Mouse (Mus musculus) left cerebral cortex, postnatal 36 days (tissue): ENCODE measurements around the gene Crip1. TPM values are rescaled to one million over a fixed set of nuclear protein-coding genes. Genes with fewer than 3 reads are reported as not detected.

Source experiments
- DNase-seq, 2 experiments: peaks; one replicate each; pipeline ENCODE4 v3.0.0; 2021 to 2022; ENCODE audit warnings: low spot score in 2 of 2, mixed read lengths in 1 of 2
- intact Hi-C: fragments of 180-260 bp; cut with DNase I; formaldehyde crosslinking; loops from one replicate; pipeline ENCODE4 v1.15.1; 2025
- total RNA-seq, 2 experiments: library from RNA; stranded (reverse); gene quantifications; 2 replicates each; pipeline ENCODE4 v1.2.3; 2021

The Crip1 gene
- total RNA-seq, 2 experiments from 2014 or later, result 12.9 to 14.2 TPM

DNA sequence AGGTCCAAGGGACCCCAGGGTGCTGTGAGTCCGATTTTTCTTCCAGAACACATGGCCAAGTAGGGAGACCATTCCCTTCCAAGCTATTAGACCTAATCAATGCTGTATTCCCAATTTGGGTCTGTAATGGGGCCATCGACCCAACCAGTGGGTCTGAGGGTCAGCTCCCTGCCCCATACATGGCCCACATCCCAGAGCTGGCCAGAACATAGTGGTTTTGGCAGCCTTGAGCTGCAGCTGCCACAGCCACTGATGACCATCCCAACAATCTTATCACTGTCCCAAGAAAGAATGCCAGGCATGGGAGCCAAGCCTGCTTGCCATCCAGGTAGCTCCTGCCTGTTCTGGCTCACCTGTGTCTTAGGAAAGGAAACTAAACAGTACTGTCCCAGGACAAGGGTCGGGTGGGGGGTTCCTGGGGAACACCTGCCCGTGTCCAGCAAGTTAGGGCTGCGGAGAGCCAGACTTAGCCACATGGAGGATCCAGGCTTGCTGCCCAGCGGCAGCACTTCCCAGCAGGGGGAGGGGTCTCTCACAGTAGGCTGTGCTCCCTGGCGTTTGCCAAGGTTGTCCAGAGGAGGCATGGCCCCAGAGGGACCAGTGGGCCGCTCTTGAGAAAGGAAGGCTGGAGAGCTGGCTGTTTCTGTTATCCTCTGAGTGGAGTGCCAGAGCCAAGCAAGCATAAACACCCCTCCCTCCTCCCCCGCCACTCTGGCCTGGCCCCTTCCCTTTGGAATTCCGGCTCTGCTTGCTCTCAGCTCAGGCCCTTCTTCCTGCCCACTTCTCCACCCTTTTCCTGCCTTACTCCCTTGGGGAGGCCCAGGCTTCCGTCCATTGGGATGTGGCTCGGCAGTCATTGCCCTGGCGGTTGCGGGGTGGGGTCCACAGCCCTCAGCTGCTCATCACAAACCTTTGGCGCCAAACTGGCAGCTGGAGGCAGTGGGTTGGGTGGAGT is 3.8 kb upstream of the Crip1 start:
- DNase-seq, result peak; percentile 43 to 57
- intact Hi-C loops, result loop anchor here (5.0 kb wide), 1 partner anchor 45 kb away; the partner anchor contains the start of gene Tmem121

- intact Hi-C loops, result loop anchor here (5.0 kb wide), 1 partner anchor 44 kb away; the partner anchor contains the start of gene Tmem121
- no peak for DNase-seq
These were observed 3.0 kb upstream of the Crip1 start for GRCm38 (mm10) chr12:113143164-113143563.

DNA sequence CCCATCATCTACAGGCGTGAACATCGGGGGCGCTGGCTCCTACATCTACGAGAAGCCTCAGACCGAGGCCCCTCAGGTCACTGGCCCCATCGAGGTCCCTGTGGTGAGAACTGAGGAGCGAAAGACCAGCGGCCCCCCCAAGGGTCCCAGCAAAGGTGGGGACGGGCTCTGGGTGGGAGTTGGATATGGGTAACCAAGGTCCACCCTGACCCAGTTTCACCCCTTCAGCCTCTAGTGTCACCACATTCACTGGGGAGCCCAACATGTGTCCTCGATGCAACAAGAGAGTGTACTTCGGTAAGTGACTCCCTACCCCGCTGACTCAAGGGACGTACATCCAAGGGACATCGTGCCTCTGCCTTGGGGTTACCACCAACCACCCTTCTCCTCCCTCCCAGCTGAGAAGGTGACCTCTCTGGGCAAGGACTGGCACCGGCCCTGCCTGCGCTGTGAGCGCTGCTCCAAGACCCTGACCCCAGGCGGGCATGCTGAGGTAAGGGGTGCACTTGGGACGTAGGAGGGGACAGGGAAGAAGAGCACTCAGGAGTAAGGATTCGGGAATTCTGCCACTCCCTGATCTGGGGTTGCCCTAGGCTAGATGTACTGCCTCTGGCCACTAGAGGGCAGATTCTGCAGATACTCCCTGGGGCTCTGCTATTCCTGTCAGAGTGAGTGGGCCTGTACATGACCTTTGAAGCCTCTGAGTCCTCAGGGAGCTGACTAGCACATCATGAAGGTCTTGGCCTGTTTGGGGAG is 1.9 kb upstream of the Crip1 start:
- no peak for DNase-seq
- intact Hi-C loops, result loop anchor here (5.0 kb wide), 1 partner anchor 43 kb away; the partner anchor contains the start of gene Tmem121

DNA sequence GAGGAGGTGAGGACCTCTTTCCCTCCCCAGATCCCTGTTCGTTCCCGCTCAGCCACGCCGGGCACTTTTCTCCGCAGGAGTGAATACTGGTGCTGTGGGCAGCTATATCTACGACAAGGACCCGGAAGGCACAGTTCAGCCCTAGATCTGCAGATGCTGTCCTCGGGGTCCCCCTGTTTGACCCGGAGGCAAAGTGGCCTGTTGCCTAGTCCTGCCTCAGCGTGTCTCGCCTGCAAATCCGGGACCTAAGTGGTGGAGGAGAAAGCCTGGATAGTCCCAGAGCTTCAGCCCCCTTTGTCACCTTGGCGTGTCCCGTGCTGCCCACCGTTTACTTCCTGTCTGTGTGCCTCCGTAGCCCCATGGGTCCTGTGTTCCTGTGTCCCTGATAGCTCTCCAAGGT is 1.2 kb upstream of the Crip1 start:
- no peak for DNase-seq
- intact Hi-C loops, result loop anchor here (5.0 kb wide), 1 partner anchor 42 kb away; the partner anchor contains the start of gene Tmem121

GRCm38 (mm10) chr12:113145591-113145990 is 525 bp upstream of the Crip1 start:
- intact Hi-C loops, result no loop called here
- no peak for DNase-seq

- no peak for DNase-seq
- intact Hi-C loops, result no loop called here
These were observed 1.4 kb downstream of the Crip1 start for GRCm38 (mm10) chr12:113147481-113147880.

- DNase-seq, result no peak
- intact Hi-C loops, result no loop called here
These were observed 2.4 kb downstream of the Crip1 start for GRCm38 (mm10) chr12:113148381-113149035.

- intact Hi-C loops, result no loop called here
- DNase-seq, result no peak
These were observed 3.2 kb downstream of the Crip1 start for GRCm38 (mm10) chr12:113149341-113149740.

DNA sequence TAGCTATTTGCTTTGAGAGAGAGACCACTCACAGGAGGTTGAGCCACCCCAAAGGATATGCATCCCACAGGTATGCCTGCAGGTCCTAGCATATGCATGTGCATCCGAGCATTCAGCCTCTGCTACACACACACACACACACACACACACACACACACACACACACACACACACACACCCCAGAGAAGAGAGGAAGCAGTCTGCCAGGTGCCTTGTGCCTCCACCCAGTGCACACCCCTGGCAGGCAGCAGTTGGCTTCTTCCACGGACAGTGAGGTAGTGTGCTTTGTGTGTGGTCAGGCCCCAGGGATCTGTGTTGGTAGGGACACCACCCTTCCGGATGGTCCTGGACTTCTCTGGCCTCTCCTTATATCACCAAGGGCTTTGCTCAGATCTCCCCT is 3.8 kb downstream of the Crip1 start:
- no peak for DNase-seq
- intact Hi-C loops, result no loop called here

GRCm38 (mm10) chr12:113150591-113150990 is 4.5 kb downstream of the Crip1 start:
- intact Hi-C loops, result no loop called here
- DNase-seq, result no peak

DNA sequence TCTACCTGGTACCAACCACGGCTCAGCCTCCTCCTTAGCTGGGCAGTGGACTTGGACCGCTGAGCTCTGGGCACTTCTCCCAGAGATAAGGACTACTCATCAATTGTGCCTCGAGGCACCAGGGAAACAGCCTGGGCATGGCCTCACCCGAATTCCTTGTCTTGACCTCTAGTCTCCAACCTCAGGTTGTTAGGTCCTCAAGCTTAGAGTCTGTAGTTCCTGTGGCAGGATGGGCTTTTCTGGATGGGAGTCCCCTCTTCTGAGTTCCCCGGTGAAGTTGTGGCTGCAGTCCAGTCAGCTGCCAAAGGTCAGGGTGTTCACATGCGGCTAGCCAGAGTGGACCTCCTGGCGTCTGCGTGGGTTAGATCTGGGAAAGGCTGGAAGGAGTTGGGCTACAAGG is 4.9 kb downstream of the Crip1 start:
- no peak for DNase-seq
- intact Hi-C loops, result no loop called here

GRCm38 (mm10) chr12:113151661-113152271 is 5.7 kb downstream of the Crip1 start:
- intact Hi-C loops, result no loop called here
- DNase-seq, result no peak

- intact Hi-C loops, result no loop called here
- DNase-seq, result no peak
These were observed 6.2 kb downstream of the Crip1 start for GRCm38 (mm10) chr12:113152272-113152661.

- intact Hi-C loops, result no loop called here
These were observed 6.9 kb downstream of the Crip1 start for GRCm38 (mm10) chr12:113152991-113153525.

GRCm38 (mm10) chr12:113153971-113154370 is 7.9 kb downstream of the Crip1 start:
- intact Hi-C loops, result no loop called here
- no peak for DNase-seq

More at GRCm38 (mm10) chr12:113152991-113153525, 6.9 kb downstream of the Crip1 start:
- no peak for DNase-seq

- intact Hi-C loops, result no loop called here
- DNase-seq, result no peak
These were observed 8.6 kb downstream of the Crip1 start for GRCm38 (mm10) chr12:113154747-113155075.

DNA sequence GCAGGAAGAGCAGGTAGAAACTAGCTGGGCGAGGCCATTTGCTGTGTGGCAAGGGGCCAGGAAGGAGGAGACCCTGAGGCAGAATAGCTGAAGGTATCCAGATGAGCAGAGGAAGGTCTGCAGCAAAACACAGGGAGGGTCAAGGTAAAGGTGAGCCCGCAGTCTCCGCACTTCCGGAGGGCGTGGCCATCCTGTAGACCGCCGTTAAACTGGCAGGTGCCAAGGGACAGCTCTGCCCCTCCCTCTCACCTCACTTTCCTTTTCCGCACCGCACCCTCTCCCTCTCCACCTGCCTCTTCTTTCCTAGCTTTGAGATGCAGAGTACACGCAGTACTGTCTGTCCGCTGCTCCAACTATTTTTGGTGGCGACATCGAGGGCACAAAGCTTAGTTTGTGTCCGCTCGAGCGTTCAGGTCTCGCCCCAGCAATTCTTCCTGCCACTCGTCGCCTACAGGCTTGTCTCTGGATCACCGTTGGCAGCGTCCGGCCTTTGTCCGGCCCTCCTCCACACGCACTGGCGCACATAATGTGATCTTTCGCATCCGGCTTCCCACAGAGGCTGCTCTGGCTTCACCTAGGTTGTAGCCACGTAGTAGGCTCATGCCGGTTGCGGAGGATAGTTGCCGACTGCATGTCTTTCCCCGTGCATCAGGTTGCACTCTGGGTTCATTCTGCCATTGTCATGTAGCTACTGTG is 9.1 kb downstream of the Crip1 start:
- DNase-seq, result no peak
- intact Hi-C loops, result no loop called here

DNA sequence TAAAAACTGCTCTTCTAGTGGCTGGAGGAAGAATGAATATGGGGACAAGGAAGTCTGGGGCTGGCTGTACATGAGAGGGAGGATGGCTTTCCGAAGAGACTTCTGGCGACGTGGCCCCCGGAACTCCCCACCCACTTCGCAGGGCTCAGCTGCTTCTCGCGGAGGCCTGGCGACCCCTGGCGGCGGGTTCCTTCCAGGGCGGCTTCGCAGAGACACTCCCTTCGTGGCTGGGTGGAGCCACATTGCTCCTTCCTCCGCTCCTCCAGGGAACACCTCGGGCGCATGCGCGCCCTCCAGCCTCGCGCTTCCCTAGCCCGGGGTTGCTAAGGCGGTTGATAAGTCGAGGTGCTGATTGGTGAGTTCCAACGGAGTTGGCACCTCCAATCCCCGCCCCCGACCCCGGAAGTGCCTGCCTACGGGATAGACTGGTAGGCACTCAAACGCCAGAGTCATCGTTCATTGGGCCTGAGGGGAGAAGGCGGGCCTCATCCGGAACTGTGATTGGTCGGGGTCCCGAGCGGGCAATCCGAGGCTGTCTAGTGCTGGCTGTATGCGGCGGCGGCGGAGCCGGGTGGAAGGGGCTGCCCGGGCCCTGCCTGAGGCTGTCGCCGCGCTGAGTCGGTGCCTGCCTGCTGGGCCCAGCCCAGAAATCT is 9.9 kb downstream of the Crip1 start, which contains the start of gene Tedc1:
Tedc1 (plus strand) TSS at position 535 of the 653 bp plus-strand sequence.
- peak; percentile 99 to 100 for DNase-seq
- intact Hi-C loops, result no loop called here
